Mouse (Mus musculus): ENCODE results near the gene Olfr1143.

Gene Olfr1143

DNA sequence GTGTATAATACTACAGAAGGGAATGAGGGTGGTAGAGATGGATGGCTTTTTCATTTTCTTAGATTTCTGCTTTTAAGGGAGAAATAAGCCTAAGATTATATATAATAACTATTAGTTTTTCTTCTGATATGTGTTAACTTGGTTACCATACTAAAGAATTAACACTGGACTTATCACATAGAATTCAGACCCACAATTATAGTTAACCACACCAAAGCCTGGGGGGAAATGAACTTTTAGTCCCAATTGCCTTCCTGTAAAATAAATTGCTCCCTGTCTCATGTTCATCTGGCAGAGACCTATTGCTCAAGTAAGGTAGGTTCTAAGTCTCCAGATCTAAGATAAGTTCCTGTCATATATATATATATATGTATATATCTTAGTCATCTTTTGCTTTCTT lies at the start of gene Olfr1143:
Gene Olfr1143, plus strand, starts transcription at position 301 of the 400 bp plus-strand sequence.
- in situ Hi-C loops (cut with MboI; ENCODE audit: low pct_unique_long_range_greater_than_20kb in 1 of 2, low sequenced_read_pairs in 2 of 2, unreplicated experiment in 1 of 2), result no loop called here

DNA sequence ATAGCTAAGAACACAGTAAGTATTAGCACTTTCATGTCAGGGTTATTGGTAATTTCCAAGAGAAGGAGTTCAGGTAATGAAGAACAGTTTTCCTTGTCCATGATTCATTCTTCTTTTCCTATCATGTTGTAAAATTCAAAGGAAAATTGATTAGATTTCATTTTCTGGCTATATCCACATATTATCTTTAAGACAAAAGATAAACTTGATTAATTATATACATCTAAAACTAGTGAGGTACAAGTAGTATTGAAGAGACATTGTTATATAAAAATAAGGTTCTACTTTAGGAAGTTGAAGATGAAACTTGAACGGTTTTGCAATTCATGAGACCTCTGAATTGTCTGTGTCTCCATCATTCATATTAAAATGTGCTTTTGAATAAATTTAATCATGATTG lies 46.5 kb upstream of the Olfr1143 start, which contains the start of gene Olfr1141:
Gene Olfr1141, minus strand, starts transcription at position 101 of the 400 bp plus-strand sequence.
- in situ Hi-C loops (cut with MboI; ENCODE audit: low pct_unique_long_range_greater_than_20kb in 1 of 2, low sequenced_read_pairs in 2 of 2, unreplicated experiment in 1 of 2), result no loop called here

DNA sequence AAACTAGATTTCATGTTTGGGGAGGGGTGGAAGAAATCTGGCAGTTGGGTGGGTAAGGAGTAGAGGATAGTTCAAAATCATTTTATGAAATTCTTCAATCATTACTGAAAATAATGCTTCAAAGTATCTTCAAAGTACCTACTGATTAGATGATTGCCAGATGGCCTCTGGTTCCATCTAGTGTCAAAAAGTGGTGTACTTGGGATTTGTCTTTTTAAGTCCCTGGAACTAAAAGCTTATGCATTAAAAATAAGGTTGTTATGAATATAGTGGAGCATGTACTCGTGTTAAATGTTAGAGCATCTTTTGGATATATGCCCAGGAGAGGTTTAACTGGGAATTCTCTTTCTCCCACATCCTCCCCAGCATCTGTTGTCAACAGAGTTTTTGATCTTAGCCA lies 24.2 kb upstream of the Olfr1143 start:
- in situ Hi-C loops (cut with MboI; ENCODE audit: low pct_unique_long_range_greater_than_20kb in 1 of 2, low sequenced_read_pairs in 2 of 2, unreplicated experiment in 1 of 2), result no loop called here

DNA sequence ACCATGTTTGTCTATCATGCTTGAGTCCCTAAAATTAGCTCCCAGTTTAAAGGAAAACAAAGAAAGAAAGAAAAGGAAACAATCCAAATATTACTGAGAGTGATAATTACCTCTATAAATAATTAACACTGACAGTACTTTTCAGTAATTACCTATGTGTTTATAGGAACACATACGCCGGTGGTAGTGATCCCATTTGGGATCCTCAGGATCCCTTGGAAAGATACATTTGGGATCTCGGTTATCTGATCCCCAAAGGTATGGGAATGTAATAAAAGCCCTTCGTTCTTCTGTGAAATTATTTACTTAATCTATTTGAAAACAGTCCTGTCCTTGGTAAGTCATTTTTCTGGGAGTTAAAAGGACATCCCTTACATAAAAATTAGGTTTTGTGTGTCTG lies 21.2 kb upstream of the Olfr1143 start, which contains the start of gene Olfr152:
Gene Olfr152, plus strand, starts transcription at position 301 of the 400 bp plus-strand sequence.
- in situ Hi-C loops (cut with MboI; ENCODE audit: low pct_unique_long_range_greater_than_20kb in 1 of 2, low sequenced_read_pairs in 2 of 2, unreplicated experiment in 1 of 2), result no loop called here

DNA sequence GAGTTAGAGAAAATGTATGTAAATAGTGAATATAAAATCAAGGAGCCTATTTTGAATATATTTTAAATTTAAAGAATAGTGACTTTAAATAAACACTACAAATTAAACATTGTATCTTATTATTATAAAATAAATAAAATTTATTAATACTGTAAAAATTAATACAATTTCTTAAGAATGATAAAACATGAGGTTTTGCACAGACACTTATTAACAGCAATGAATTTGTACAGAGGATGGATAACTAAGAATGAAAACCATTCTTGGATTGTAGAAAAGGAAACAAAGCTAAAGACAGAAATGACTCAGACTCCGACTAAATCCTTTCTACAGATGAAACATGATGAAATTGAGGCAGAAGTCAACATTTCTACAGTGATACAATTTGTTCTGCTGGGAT lies 9.1 kb downstream of the Olfr1143 start, which contains the start of gene Olfr1145:
Gene Olfr1145, plus strand, starts transcription at position 301 of the 400 bp plus-strand sequence.
- in situ Hi-C loops (cut with MboI; ENCODE audit: low pct_unique_long_range_greater_than_20kb in 1 of 2, low sequenced_read_pairs in 2 of 2, unreplicated experiment in 1 of 2), result no loop called here

DNA sequence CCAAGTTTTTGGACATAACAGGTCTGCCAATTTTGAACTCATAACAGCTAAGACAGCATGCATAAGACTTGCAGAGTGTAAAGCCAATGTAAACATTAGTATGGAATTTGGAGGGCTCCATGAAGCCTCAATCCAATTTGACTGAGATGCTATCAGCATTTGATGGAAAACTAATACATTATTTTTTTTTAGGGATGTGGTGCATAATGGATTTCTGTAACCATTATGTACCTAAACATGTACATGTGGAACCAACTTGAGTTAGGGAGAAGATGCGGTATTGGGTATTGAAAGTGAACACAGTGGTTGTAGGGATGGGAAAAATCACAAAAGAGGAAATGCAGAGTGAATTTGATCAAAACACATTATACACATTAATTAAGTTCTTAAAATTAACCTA lies 29.8 kb downstream of the Olfr1143 start, which contains the start of gene Olfr1148:
Gene Olfr1148, plus strand, starts transcription at position 301 of the 400 bp plus-strand sequence.
- in situ Hi-C loops (cut with MboI; ENCODE audit: low pct_unique_long_range_greater_than_20kb in 1 of 2, low sequenced_read_pairs in 2 of 2, unreplicated experiment in 1 of 2), result no loop called here

DNA sequence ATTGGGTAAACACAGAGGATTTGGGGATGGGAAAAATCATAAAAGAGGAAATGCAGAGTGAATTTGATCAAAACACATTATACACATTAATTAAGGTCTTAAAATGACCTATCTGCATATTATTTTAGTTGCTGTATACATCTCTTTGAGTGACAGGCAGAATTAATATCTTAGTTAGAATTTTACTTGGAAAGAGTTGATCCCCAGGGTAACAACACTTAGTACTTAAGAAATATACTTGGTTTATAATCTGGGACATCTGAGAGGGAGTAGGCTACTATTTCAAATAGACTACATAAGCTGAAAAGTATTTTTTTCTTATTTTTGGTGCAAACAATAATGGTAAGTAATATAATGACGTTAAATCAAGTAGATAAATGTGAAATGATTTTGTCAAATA lies 43.3 kb downstream of the Olfr1143 start, which contains the start of gene Olfr1150-ps1:
Gene Olfr1150-ps1, plus strand, starts transcription at position 301 of the 400 bp plus-strand sequence.
- in situ Hi-C loops (cut with MboI; ENCODE audit: low pct_unique_long_range_greater_than_20kb in 1 of 2, low sequenced_read_pairs in 2 of 2, unreplicated experiment in 1 of 2), result no loop called here

Data from mouse embryonic stem cell (cell line).